Mouse (Mus musculus) lung, adult 2 months (tissue): ENCODE results near the gene Cpne5.

ENCODE experiments used
- CTCF ChIP-seq: fragments of 200-500 bp; IDR thresholded peaks from 2 replicates; pipeline ENCODE4 v1.5.1; 2011; ENCODE audit warnings: mild to moderate bottlenecking, low read length, control low read depth; ENCODE audit not compliant: insufficient read depth
- POLR2A ChIP-seq: fragments of 200-500 bp; IDR thresholded peaks from 2 replicates; pipeline ENCODE4 v1.6.1; 2011; ENCODE audit warnings: low read depth, mild to moderate bottlenecking, control low read depth, low read length, borderline replicate concordance; ENCODE audit errors: extremely low read depth

- TF ChIP-seq CTCF (no peak), POLR2A (no peak)
These were observed 82.4 kb downstream of the Cpne5 start for GRCm38 (mm10) chr17:29155355-29156135.
